Mouse (Mus musculus) large intestine, adult 2 months (tissue): ENCODE results near the gene Ccdc181. TPM values are rescaled to one million over a fixed set of nuclear protein-coding genes. Genes with fewer than 3 reads are reported as not detected.
A peak's percentile ranks its signal among the peaks of the same experiment; 100 is the strongest.

Source experiments
- DNase-seq: peaks from one replicate; pipeline ENCODE4 v3.0.0-alpha.2; 2012; ENCODE audit warnings: low read depth, low spot score
- WGBS: fragments of 180-500 bp; shearing (Covaris S2); methylation state at CpG from one replicate; pipeline ENCODE4 v1.1.7; 2018; 5-methylcytosine and 5-hydroxymethylcytosine counted together
- polyA plus RNA-seq: library from polyadenylated mRNA; depleted of rRNA; stranded (reverse); fragments of >200 nt; gene quantifications from 2 replicates; pipeline ENCODE4 v1.2.3, GENCODE M21; 2012

The Ccdc181 gene
- polyA plus RNA-seq, 1 experiment: 1.4 TPM

- DNase-seq: no peak
- WGBS: 81% methylated on average over 3 of the region's 3 CpGs
Observed at GRCm38 (mm10) chr1:164276552-164276951, 1.2 kb downstream of the Ccdc181 start.

GRCm38 (mm10) chr1:164279332-164279731 is 3.9 kb downstream of the Ccdc181 start:
- WGBS: 70% methylated on average over 4 of the region's 4 CpGs

GRCm38 (mm10) chr1:164284007-164284406 is 8.6 kb downstream of the Ccdc181 start:
- whole genome bisulfite sequencing: 93% methylated on average over 3 of the region's 3 CpGs
- DNase-seq: no peak

More at GRCm38 (mm10) chr1:164279332-164279731, 3.9 kb downstream of the Ccdc181 start:
- no peak for DNase-seq

GRCm38 (mm10) chr1:164287406-164287805 is 12.0 kb downstream of the Ccdc181 start:
- no peak for DNase-seq
- 70% methylated on average over 15 of the region's 15 CpGs for whole genome bisulfite sequencing

- 77% methylated on average over 5 of the region's 5 CpGs for WGBS
Observed at GRCm38 (mm10) chr1:164292040-164292439, 16.7 kb downstream of the Ccdc181 start.

GRCm38 (mm10) chr1:164294071-164294470 is 18.7 kb downstream of the Ccdc181 start:
- WGBS: 91% methylated on average over 6 of the region's 6 CpGs
- DNase-seq: no peak

More at GRCm38 (mm10) chr1:164292040-164292439, 16.7 kb downstream of the Ccdc181 start:
- DNase-seq: no peak

GRCm38 (mm10) chr1:164296473-164296872 is 21.1 kb downstream of the Ccdc181 start:
- 96% methylated on average over 4 of the region's 5 CpGs for WGBS

GRCm38 (mm10) chr1:164301949-164302348 is 26.6 kb downstream of the Ccdc181 start:
- DNase-seq: no peak
- 83% methylated on average over 4 of the region's 4 CpGs for WGBS

More at GRCm38 (mm10) chr1:164296473-164296872, 21.1 kb downstream of the Ccdc181 start:
- DNase-seq: no peak

GRCm38 (mm10) chr1:164303821-164304220 is 28.4 kb downstream of the Ccdc181 start, which contains the start of gene Nme7:
TSS of gene Nme7 (plus strand) at chr1:164304121.
- DNase-seq: no peak
- WGBS: 92% methylated on average over 5 of the region's 5 CpGs

GRCm38 (mm10) chr1:164307124-164307751 is 31.9 kb downstream of the Ccdc181 start, which contains the start of gene Blzf1:
TSS of gene Blzf1 (minus strand) at chr1:164307489.
- under 1% methylated on average over 35 of the region's 35 CpGs for WGBS
- peak; percentile 96 for DNase-seq

- 9% methylated on average over 10 of the region's 10 CpGs for WGBS
- DNase-seq: no peak
Observed at GRCm38 (mm10) chr1:164307922-164308321, 32.5 kb downstream of the Ccdc181 start.

- WGBS: 91% methylated on average over 5 of the region's 5 CpGs
- DNase-seq: no peak
Observed at GRCm38 (mm10) chr1:164314085-164314484, 38.7 kb downstream of the Ccdc181 start.

- DNase-seq: no peak
- 78% methylated on average over 8 of the region's 8 CpGs for WGBS
Observed at GRCm38 (mm10) chr1:164315266-164315665, 39.9 kb downstream of the Ccdc181 start.

- WGBS: 13% methylated on average over 3 of the region's 3 CpGs
- no peak for DNase-seq
Observed at GRCm38 (mm10) chr1:164316697-164317096, 41.3 kb downstream of the Ccdc181 start.

GRCm38 (mm10) chr1:164317261-164317660 is 41.9 kb downstream of the Ccdc181 start:
- no peak for DNase-seq
- WGBS: 76% methylated on average over 9 of the region's 9 CpGs

GRCm38 (mm10) chr1:164318474-164318873 is 43.1 kb downstream of the Ccdc181 start:
- DNase-seq: no peak
- WGBS: 46% methylated on average over 5 of the region's 5 CpGs

- WGBS: 66% methylated on average over 14 of the region's 14 CpGs
- no peak for DNase-seq
Observed at GRCm38 (mm10) chr1:164319542-164320140, 44.3 kb downstream of the Ccdc181 start.

GRCm38 (mm10) chr1:164320731-164321130 is 45.3 kb downstream of the Ccdc181 start:
- DNase-seq: no peak
- 29% methylated on average over 5 of the region's 5 CpGs for WGBS

- DNase-seq: peak; percentile 79
- WGBS: 23% methylated on average over 10 of the region's 10 CpGs
Observed at GRCm38 (mm10) chr1:164321408-164321807, 46.0 kb downstream of the Ccdc181 start.

- DNase-seq: no peak
- WGBS: 73% methylated on average over 8 of the region's 8 CpGs
Observed at GRCm38 (mm10) chr1:164322987-164323650, 47.7 kb downstream of the Ccdc181 start.
